23 mouse cellular contexts compared by ENCODE assay signal in the genomic region with DNA sequence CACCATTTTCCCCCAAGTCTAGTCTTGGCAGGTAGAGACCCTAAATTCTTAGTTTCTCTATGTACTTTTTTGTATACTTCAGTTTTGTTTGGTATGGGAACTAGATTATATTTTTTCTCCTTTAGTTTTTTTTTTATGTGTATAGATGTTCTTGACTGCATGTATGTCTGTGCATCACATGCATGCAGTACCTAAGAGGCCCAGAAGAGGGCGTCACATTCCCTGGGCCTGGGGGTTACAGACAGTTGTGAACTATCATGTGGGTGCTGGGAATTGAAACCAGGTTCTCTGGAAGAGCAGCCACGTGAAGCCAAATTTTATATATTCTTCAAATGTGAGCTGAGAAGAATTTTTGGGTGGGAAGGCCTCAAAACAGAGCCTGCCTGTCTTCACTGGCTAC. TPM values are rescaled to one million over a fixed set of nuclear protein-coding genes. Genes with fewer than 3 reads are reported as not detected.
A peak's percentile ranks its signal among the peaks of the same experiment; 100 is the strongest.
DNase-seq lines count a peak whose midpoint lies in the region; ATAC-seq and TF ChIP-seq lines count a peak whose summit lies in the region.
"Had no signal": no experiment of that assay in that cellular context is flagged by ENCODE, and none has a peak within 500 bp of the region (broad histone marks: within the 10 kb centered on the region; RNA-seq: fewer than 3 reads in every experiment).

No protein-coding gene starts in this region.

- no peak overlapping the region for H3K27ac ChIP-seq in kidney, adult 2 months (ENCODE audit: insufficient read depth, low read depth, low read length)
- no peak overlapping the region for H3K27ac ChIP-seq in lung, postnatal 0 days (ENCODE audit: low read length)
- H3K27ac ChIP-seq: forebrain, embryonic 15.5 days; hindbrain, embryonic 12.5 days; kidney, embryonic 15.5 days; lung, embryonic 15.5 days; midbrain, embryonic 13.5 days had no signal

- peak; percentile 15; the same call in 1 of the 2 replicates for TF ChIP-seq CTCF in kidney, adult 2 months (conservative IDR thresholded peaks at IDR 0.05; ENCODE audit: insufficient read depth, insufficient read length, low read depth, low read length)
- peak; percentile 9; the same call in 1 of the 2 replicates for TF ChIP-seq CTCF in lung, postnatal 0 days (IDR thresholded peaks at IDR 0.05)

- H3K36me3 ChIP-seq in kidney, adult 2 months (ENCODE audit: control insufficient read depth, insufficient read depth, low read length), result no peaks in the 10 kb centered on the region
- H3K36me3 ChIP-seq in lung, postnatal 0 days (ENCODE audit: insufficient read depth, low read length), result no peaks in the 10 kb centered on the region
- H3K36me3 ChIP-seq: forebrain, embryonic 15.5 days; hindbrain, embryonic 12.5 days; kidney, embryonic 15.5 days; lung, embryonic 15.5 days; midbrain, embryonic 13.5 days had no signal

- no peak overlapping the region for H3K4me2 ChIP-seq in lung, postnatal 0 days (replicated peaks; ENCODE audit: low read depth, low read length)
- H3K4me2 ChIP-seq: forebrain, embryonic 15.5 days; hindbrain, embryonic 12.5 days; kidney, embryonic 15.5 days; lung, embryonic 15.5 days; midbrain, embryonic 13.5 days had no signal

- no peak for DNase-seq in kidney, adult 2 months
- no peak for DNase-seq in kidney, adult 18-20 months
- DNase-seq in lung, postnatal 0 days (ENCODE audit: low spot score), result no peak
- DNase-seq in lung, postnatal 14 days, result no peak
- peak; percentile 26 for DNase-seq in ZHBTc4 (ENCODE audit: low read depth, low spot score)
- no peak for DNase-seq in spleen, postnatal 36 days (ENCODE audit: low spot score in 2 of 2)
- DNase-seq in adrenal gland, postnatal 10 days, result no peak
- DNase-seq: adrenal gland, adult 2 months; cerebellum, postnatal 10 days; gastrocnemius, postnatal 36 days; heart, postnatal 14 days; kidney, postnatal 4 days; right cerebral cortex, postnatal 25 days; thymus, postnatal 14 days had no signal

- TF ChIP-seq EP300 in lung, postnatal 0 days (IDR thresholded peaks at IDR 0.05), result no peak

- no peaks in the 10 kb centered on the region for H3K27me3 ChIP-seq in kidney, adult 2 months (replicated peaks; ENCODE audit: control insufficient read depth, insufficient read depth, low read length)
- H3K27me3 ChIP-seq in lung, postnatal 0 days (replicated peaks; ENCODE audit: insufficient read depth, low read length), result no peaks in the 10 kb centered on the region
- H3K27me3 ChIP-seq: forebrain, embryonic 15.5 days; hindbrain, embryonic 12.5 days; kidney, embryonic 15.5 days; lung, embryonic 15.5 days; midbrain, embryonic 13.5 days had no signal

- H3K4me3 ChIP-seq in kidney, adult 2 months (ENCODE audit: insufficient read depth, low read depth, low read length), result no peak overlapping the region
- no peak overlapping the region for H3K4me3 ChIP-seq in lung, postnatal 0 days (ENCODE audit: low read depth, low read length)
- H3K4me3 ChIP-seq: forebrain, embryonic 15.5 days; hindbrain, embryonic 12.5 days; kidney, embryonic 15.5 days; lung, embryonic 15.5 days; midbrain, embryonic 13.5 days had no signal

- H3K4me1 ChIP-seq in kidney, adult 2 months (ENCODE audit: control insufficient read depth, insufficient read depth, low read length), result no peaks in the 10 kb centered on the region
- H3K4me1 ChIP-seq in lung, postnatal 0 days (ENCODE audit: insufficient read depth, low read depth, low read length), result no peaks in the 10 kb centered on the region
- H3K4me1 ChIP-seq: forebrain, embryonic 15.5 days; hindbrain, embryonic 12.5 days; kidney, embryonic 15.5 days; lung, embryonic 15.5 days; midbrain, embryonic 13.5 days had no signal

- no peak for TF ChIP-seq POLR2A in kidney, adult 2 months (IDR thresholded peaks at IDR 0.05; ENCODE audit: low read depth, low read length)

- WGBS in kidney, adult 2 months, result 72% methylated on average over 2 of the region's 2 CpGs
- WGBS in lung, postnatal 0 days, result 53% methylated on average over 2 of the region's 2 CpGs

- H3K9ac ChIP-seq in lung, postnatal 0 days (replicated peaks; ENCODE audit: low read depth), result no peak overlapping the region
- H3K9ac ChIP-seq: forebrain, embryonic 15.5 days; hindbrain, embryonic 12.5 days; kidney, embryonic 15.5 days; lung, embryonic 15.5 days; midbrain, embryonic 13.5 days had no signal

- H3K9me3 ChIP-seq in lung, postnatal 0 days (ENCODE audit: low read length), result no peaks in the 10 kb centered on the region
- H3K9me3 ChIP-seq: forebrain, embryonic 15.5 days; hindbrain, embryonic 12.5 days; kidney, embryonic 15.5 days; lung, embryonic 15.5 days; midbrain, embryonic 13.5 days had no signal

- ATAC-seq in lung, postnatal 0 days, result no peak
- ATAC-seq: forebrain, embryonic 15.5 days; inflammation-experienced regulatory T-cells, adult 6 months; midbrain, embryonic 13.5 days had no signal

RNA-seq across cellular contexts. Expression of a gene that starts 14.4 kb away (rescaled TPM):
- 0.16 and 0.18 TPM in 2 replicates for polyA plus RNA-seq in kidney, adult 2 months (2012; rRNA removed)
- 0.05 TPM in 1 of 2 replicates, not detected in the other for polyA plus RNA-seq in lung, postnatal 0 days (2015; fragmentation: Nextera tagmentation; extraction: Ambion mirVana)
- total RNA-seq in adrenal gland, postnatal 10 days (2021), result under 1 TPM; 0.15 to 0.24 TPM
- total RNA-seq: megakaryocyte, adult 5-6 weeks had no signal
- polyA plus RNA-seq: hindbrain, embryonic 12.5 days; inflammation-experienced regulatory T-cells, adult 6 months; kidney, embryonic 15.5 days; lung, embryonic 15.5 days; neural tube, embryonic 14.5 days; stomach, embryonic 16.5 days had no signal

RNA-seq across cellular contexts. Expression of a gene that starts 20.4 kb away (rescaled TPM):
- polyA plus RNA-seq in kidney, adult 2 months (2012; rRNA removed), result 17.7 and 18.5 TPM in 2 replicates
- 2.8 and 3.5 TPM in 2 replicates for polyA plus RNA-seq in lung, postnatal 0 days (2015; fragmentation: Nextera tagmentation; extraction: Ambion mirVana)
- 1 to 10 TPM; 9.4 to 9.6 TPM for total RNA-seq in adrenal gland, postnatal 10 days (2021)

RNA-seq across cellular contexts. Expression of a gene that starts 20.8 kb away (rescaled TPM):
- polyA plus RNA-seq in kidney, adult 2 months (2012; rRNA removed), result 37.1 and 37.5 TPM in 2 replicates
- 15.2 and 16.2 TPM in 2 replicates for polyA plus RNA-seq in lung, postnatal 0 days (2015; fragmentation: Nextera tagmentation; extraction: Ambion mirVana)
- total RNA-seq in adrenal gland, postnatal 10 days (2021), result 10 to 100 TPM; 14.6 to 17.1 TPM

RNA-seq across cellular contexts. Expression of a gene that starts 42.8 kb away (rescaled TPM):
- polyA plus RNA-seq in kidney, adult 2 months (2012; rRNA removed), result 86.5 and 104 TPM in 2 replicates
- 373 and 379 TPM in 2 replicates for polyA plus RNA-seq in lung, postnatal 0 days (2015; fragmentation: Nextera tagmentation; extraction: Ambion mirVana)
- total RNA-seq in adrenal gland, postnatal 10 days (2021), result 10 to 100 TPM; 72.5 TPM

RNA-seq across cellular contexts. Expression of a gene that starts 42.8 kb away (rescaled TPM):
- polyA plus RNA-seq in kidney, adult 2 months (2012; rRNA removed), result 77.6 and 91.0 TPM in 2 replicates
- 160 and 177 TPM in 2 replicates for polyA plus RNA-seq in lung, postnatal 0 days (2015; fragmentation: Nextera tagmentation; extraction: Ambion mirVana)
- 100 to 1,000 TPM; 121 to 122 TPM for total RNA-seq in adrenal gland, postnatal 10 days (2021)
